Mouse (Mus musculus) megakaryocyte, embryonic 14.5 days (primary cell): ENCODE data around the gene Dst. TPM values are rescaled to one million over a fixed set of nuclear protein-coding genes. Genes with fewer than 3 reads are reported as not detected.

ENCODE experiments used
- H3K27me3 ChIP-seq: replicated peaks from 2 replicates; pipeline ENCODE3; 2012; ENCODE audit warnings: inconsistent platforms
- H3K36me3 ChIP-seq: replicated peaks from 2 replicates; pipeline ENCODE3; 2012; ENCODE audit warnings: low read length, inconsistent platforms, mixed read lengths
- H3K4me1 ChIP-seq: 2 replicates; pipeline ENCODE4 v1.6.1; 2012; ENCODE audit warnings: inconsistent platforms
- H3K4me3 ChIP-seq: replicated peaks from 2 replicates; pipeline ENCODE3; 2012; ENCODE audit warnings: moderate library complexity, mild to moderate bottlenecking, inconsistent platforms
- H3K9me3 ChIP-seq: 2 replicates; pipeline ENCODE4 v1.6.1; 2012; ENCODE audit warnings: inconsistent platforms
- FLI1 ChIP-seq: IDR thresholded peaks from 2 replicates; pipeline ENCODE4 v1.6.1; 2012; ENCODE audit warnings: low read length, inconsistent platforms, mixed read lengths
- GATA1 ChIP-seq: IDR thresholded peaks from 3 replicates; pipeline ENCODE4 v1.6.1; 2012; ENCODE audit warnings: mixed read lengths, low read length, inconsistent platforms, borderline replicate concordance
- polyA plus RNA-seq: library from polyadenylated mRNA; stranded (reverse); fragments of >175 nt; gene quantifications from 2 replicates; pipeline ENCODE4 v1.2.3, GENCODE M21; 2012; ENCODE audit warnings: low replicate concordance; ENCODE audit not compliant: insufficient read depth

Dst gene
- polyA plus RNA-seq, 1 experiment = 4.2 TPM

GRCm38 (mm10) chr1:34130804-34131203 is 222.8 kb downstream of the Dst start:
- Histone ChIP-seq H3K9me3 (no peaks in the 10 kb centered on the region), H3K27me3 (no peaks in the 10 kb centered on the region), H3K4me3 (no peak overlapping the region), H3K4me1 (peaks cover 23% of the 10 kb centered on the region), H3K36me3 (no peaks in the 10 kb centered on the region)
- TF ChIP-seq FLI1 = no peak
- TF ChIP-seq GATA1 = no peak

- peaks cover 20% of the 10 kb centered on the region for H3K4me1 ChIP-seq
These were observed 224.8 kb downstream of the Dst start for GRCm38 (mm10) chr1:34132875-34133274.

DNA sequence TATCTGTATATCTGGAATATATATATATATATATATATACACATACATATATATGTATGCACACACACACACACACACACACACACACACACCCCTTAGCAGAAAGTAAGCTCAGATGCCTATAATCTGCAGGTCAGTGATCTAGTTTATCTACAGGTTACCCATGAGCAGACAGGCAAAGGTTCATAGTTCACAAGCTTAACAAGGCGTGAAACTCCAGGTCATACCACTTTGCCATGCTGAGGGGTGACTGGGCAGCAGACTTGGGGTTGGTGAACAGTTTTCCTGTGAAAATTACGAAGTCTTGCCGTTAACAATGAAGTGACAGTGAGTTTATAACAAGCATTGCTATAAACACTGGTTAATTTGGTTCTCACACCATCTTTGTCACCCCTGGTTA is 227.5 kb downstream of the Dst start:
- Histone ChIP-seq H3K36me3 (no peaks in the 10 kb centered on the region), H3K27me3 (no peaks in the 10 kb centered on the region), H3K4me1 (peaks cover 15% of the 10 kb centered on the region), H3K4me3 (no peak overlapping the region), H3K9me3 (no peaks in the 10 kb centered on the region)
- TF ChIP-seq GATA1 (no peak), FLI1 (no peak)

More at GRCm38 (mm10) chr1:34132875-34133274, 224.8 kb downstream of the Dst start:
- Histone ChIP-seq H3K36me3 (no peaks in the 10 kb centered on the region), H3K27me3 (no peaks in the 10 kb centered on the region), H3K9me3 (no peaks in the 10 kb centered on the region), H3K4me3 (no peak overlapping the region)
- TF ChIP-seq GATA1 = no peak
- no peak for TF ChIP-seq FLI1

- no peak for TF ChIP-seq FLI1
- TF ChIP-seq GATA1 = no peak
- Histone ChIP-seq H3K27me3 (no peaks in the 10 kb centered on the region), H3K36me3 (no peaks in the 10 kb centered on the region), H3K4me1 (no peaks in the 10 kb centered on the region), H3K9me3 (no peaks in the 10 kb centered on the region), H3K4me3 (no peak overlapping the region)
These were observed 231.3 kb downstream of the Dst start for GRCm38 (mm10) chr1:34139191-34139853.

GRCm38 (mm10) chr1:34139871-34140471 is 231.9 kb downstream of the Dst start:
- no peaks in the 10 kb centered on the region for H3K27me3 ChIP-seq
- H3K4me3 ChIP-seq = no peak overlapping the region
- H3K36me3 ChIP-seq = no peaks in the 10 kb centered on the region
- H3K4me1 ChIP-seq = no peaks in the 10 kb centered on the region
- TF ChIP-seq GATA1 (no peak), FLI1 (no peak)
- H3K9me3 ChIP-seq = no peaks in the 10 kb centered on the region

DNA sequence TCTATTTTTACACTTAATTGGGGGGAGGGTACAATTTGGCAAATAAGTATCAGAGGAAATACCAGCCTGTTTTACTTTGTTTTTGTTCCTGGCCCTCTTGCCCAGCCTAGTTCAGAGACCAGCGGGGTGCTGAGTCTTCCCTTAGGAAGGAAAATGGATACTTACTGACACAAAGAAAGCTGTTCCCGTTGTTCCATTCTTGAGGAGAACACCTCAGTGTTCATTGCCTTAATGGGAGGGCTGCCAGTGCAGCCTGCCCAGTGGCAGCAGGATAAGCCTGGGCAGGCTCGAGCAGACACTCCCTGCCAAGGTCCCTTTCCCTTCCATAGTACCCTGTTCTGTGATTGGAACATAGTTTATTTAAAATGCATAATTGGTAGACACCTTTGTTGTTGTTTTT is 232.7 kb downstream of the Dst start:
- no peaks in the 10 kb centered on the region for H3K36me3 ChIP-seq
- no peak for TF ChIP-seq FLI1
- no peak for TF ChIP-seq GATA1
- H3K9me3 ChIP-seq = no peaks in the 10 kb centered on the region
- no peaks in the 10 kb centered on the region for H3K27me3 ChIP-seq
- no peaks in the 10 kb centered on the region for H3K4me1 ChIP-seq
- H3K4me3 ChIP-seq = no peak overlapping the region

DNA sequence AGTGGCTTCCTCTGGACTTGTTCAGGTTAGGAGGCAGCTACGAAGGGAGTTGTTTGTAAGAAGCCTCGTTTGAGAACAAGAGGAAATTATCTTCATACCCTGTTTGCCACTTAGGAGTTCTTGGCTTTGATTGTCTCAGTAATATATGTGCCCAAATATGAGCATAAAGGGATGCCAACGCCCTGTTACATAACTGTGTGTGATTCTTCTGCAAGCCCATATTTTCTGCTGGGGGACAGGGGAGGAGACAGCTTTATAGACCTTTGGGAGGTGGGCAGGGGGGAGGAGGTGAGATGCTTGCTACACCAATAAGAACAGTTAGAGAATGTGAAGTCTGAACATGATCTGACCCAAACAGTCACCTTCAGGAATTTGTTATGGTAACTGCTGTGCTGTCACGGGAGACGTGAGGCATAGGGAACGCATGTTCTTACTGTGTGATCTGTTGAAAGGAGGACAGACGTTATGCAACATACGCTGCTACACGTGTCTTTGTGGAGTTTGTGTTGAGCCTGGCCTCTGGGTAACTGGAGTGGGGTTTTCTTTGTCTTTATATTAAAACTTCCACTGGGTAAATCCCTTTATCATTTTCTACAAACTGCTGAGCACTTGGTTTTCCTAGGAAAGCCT is 235.0 kb downstream of the Dst start:
- Histone ChIP-seq H3K4me1 (no peaks in the 10 kb centered on the region), H3K9me3 (peaks cover 2% of the 10 kb centered on the region), H3K36me3 (no peaks in the 10 kb centered on the region), H3K4me3 (no peak overlapping the region), H3K27me3 (no peaks in the 10 kb centered on the region)
- TF ChIP-seq FLI1 (no peak), GATA1 (no peak)

GRCm38 (mm10) chr1:34144826-34145225 is 236.8 kb downstream of the Dst start:
- Histone ChIP-seq H3K36me3 (no peaks in the 10 kb centered on the region), H3K27me3 (no peaks in the 10 kb centered on the region), H3K4me3 (no peak overlapping the region), H3K9me3 (peaks cover 5% of the 10 kb centered on the region), H3K4me1 (no peaks in the 10 kb centered on the region)
- TF ChIP-seq FLI1 (no peak), GATA1 (no peak)

DNA sequence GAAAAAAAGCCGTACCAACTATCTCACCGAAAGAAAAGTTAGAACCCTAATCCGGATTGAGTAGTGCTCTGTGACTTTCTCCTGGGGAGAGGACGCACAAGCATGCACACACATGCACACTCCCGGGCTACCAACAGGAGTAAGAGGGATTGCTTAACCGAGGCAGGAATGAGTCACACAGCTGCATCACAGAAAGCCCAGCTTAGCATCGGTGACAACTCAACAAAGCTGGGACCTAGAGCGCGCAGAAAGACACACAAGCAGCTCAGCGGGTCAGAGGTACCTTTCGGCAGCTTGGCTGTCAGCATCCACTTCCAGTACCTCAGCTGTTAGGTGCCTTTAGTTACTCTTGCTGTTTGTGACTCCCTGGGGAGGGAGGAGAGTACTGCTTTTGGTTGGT is 240.0 kb downstream of the Dst start:
- Histone ChIP-seq H3K4me3 (peak overlapping the region; percentile 1), H3K27me3 (no peaks in the 10 kb centered on the region), H3K4me1 (no peaks in the 10 kb centered on the region), H3K9me3 (peaks cover 5% of the 10 kb centered on the region), H3K36me3 (no peaks in the 10 kb centered on the region)
- TF ChIP-seq FLI1 = no peak
- TF ChIP-seq GATA1 = no peak
